Mouse (Mus musculus) heart, postnatal 0 days (tissue): Measurements from ENCODE around the gene Dgke. TPM values are rescaled to one million over a fixed set of nuclear protein-coding genes. Genes with fewer than 3 reads are reported as not detected.
"Not testable (repeated sequence)": the region's sequence is repeated elsewhere in the genome, so short reads cannot be mapped to it uniquely, and the experiment has no call there.

Experiments used
- ATAC-seq: fragments of 200-750 bp; cut with Nextera tagmentation; 2 replicates; pipeline ENCODE4 v1.8.0; 2017; ENCODE audit warnings: low read depth, moderate number of reproducible peaks, moderate library complexity; ENCODE audit not compliant: insufficient read depth
- DNase-seq: peaks from one replicate; pipeline ENCODE4 v3.0.0-alpha.2; 2016; ENCODE audit warnings: low spot score
- H3K27ac ChIP-seq: fragments of 300-500 bp; sonication (generic); 2 replicates; pipeline ENCODE4 v1.5.1; 2014; ENCODE audit warnings: low read depth, mild to moderate bottlenecking
- H3K27me3 ChIP-seq: fragments of 300-500 bp; sonication (generic); 2 replicates; pipeline ENCODE4 v1.6.1; 2014; ENCODE audit warnings: low read length, mixed read lengths; ENCODE audit not compliant: control insufficient read depth, insufficient read depth
- H3K36me3 ChIP-seq: fragments of 300-500 bp; sonication (generic); replicated peaks from 2 replicates; pipeline ENCODE4 v1.6.1; 2014; ENCODE audit warnings: low read length, mixed read lengths; ENCODE audit not compliant: control insufficient read depth, insufficient read depth
- H3K4me1 ChIP-seq: fragments of 300-500 bp; sonication (generic); 2 replicates; pipeline ENCODE4 v1.6.1; 2014; ENCODE audit warnings: antibody characterized with exemption; ENCODE audit not compliant: control insufficient read depth, insufficient read depth
- H3K4me2 ChIP-seq: fragments of 300-500 bp; sonication (generic); 2 replicates; pipeline ENCODE4 v1.6.1; 2014; ENCODE audit warnings: low read depth, mild to moderate bottlenecking, low read length, moderate library complexity
- H3K4me3 ChIP-seq: fragments of 300-500 bp; sonication (generic); 2 replicates; pipeline ENCODE4 v1.5.1; 2014; ENCODE audit warnings: low read depth, low read length
- H3K9ac ChIP-seq: fragments of 300-500 bp; sonication (generic); replicated peaks from 2 replicates; pipeline ENCODE4 v1.6.1; 2014; ENCODE audit warnings: low read depth, low read length, mixed read lengths
- H3K9me3 ChIP-seq: fragments of 300-500 bp; sonication (generic); replicated peaks from 2 replicates; pipeline ENCODE4 v1.6.1; 2016; ENCODE audit warnings: low read length; ENCODE audit not compliant: control insufficient read depth
- CTCF ChIP-seq: IDR thresholded peaks from 2 replicates; pipeline ENCODE4 v1.5.1; 2016; ENCODE audit warnings: antibody characterized with exemption, control low read depth, low read depth
- EP300 ChIP-seq: IDR thresholded peaks from 2 replicates; pipeline ENCODE4 v1.6.1; 2016; ENCODE audit warnings: antibody characterized with exemption, low read depth
- WGBS: fragments of 180-500 bp; shearing (Covaris S2); extraction: QIAGEN DNeasy Blood & Tissue Kit; methylation state at CpG from one replicate; pipeline ENCODE4 v1.1.7; 2014; 5-methylcytosine and 5-hydroxymethylcytosine counted together
- polyA plus RNA-seq: library from polyadenylated mRNA; unstranded; fragments of >200 nt; fragmentation: Nextera tagmentation; extraction: Ambion mirVana; gene quantifications from 2 replicates; pipeline ENCODE4 v1.2.1, GENCODE M21; 2015
- total RNA-seq: library from RNA; depleted of rRNA; stranded (reverse); fragments of >200 nt; gene quantifications from 2 replicates; pipeline ENCODE4 v1.2.3, GENCODE M21; 2014; ENCODE audit warnings: low replicate concordance

Gene Dgke
- total and polyA plus RNA-seq, 2 experiments from 2014 or later: 5.3 to 12.6 TPM

DNA sequence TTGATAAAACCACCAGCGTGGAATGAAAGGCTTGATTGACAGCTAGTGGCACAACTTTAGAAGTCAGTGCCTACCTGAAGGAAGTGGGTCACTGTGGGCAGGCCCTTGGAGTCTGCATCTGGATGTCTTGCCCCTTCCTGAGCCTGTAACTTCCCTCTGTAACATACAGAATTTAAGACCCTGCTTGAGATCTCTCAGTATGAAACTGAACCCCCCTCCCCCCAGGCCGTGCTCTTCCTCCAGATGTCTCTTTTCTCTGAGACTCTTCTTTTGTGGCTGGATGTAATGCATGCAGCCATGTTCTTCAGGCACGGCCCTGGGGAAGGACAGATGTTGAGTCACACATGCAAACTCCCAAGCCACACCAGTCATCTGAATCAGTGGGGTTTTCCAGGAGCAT is 28.7 kb upstream of the Dgke start:
- Histone ChIP-seq H3K9ac (no peak overlapping the region), H3K4me3 (no peak overlapping the region), H3K9me3 (no peaks in the 10 kb centered on the region), H3K27ac (no peak overlapping the region; the same call in 1 of the 2 replicates), H3K27me3 (no peaks in the 10 kb centered on the region), H3K4me2 (no peak overlapping the region), H3K36me3 (no peaks in the 10 kb centered on the region), H3K4me1 (no peaks in the 10 kb centered on the region)
- ATAC-seq (no peak), DNase-seq (no peak)
- WGBS: 69% methylated on average over 3 of the region's 3 CpGs
- TF ChIP-seq CTCF (no peak), EP300 (no peak)

DNA sequence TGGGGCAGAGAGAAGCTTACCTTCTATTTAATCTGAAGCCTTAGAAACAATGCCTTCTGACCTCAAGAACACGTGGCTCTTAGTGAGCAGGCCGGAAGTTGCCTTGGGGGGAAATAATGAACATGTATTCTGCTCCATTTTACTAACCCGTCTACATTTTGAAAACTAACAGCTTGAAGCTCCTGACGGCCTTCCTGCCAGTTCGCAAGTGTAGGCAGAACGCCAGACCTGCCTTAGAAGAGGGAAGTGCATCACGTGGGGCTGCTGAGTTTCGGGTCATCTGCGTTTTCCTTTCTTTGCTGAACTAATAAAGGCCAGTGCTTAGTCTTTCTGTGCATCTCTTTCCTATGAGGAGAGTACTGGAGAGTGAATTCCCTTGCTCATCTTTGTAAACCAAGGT is 26.1 kb upstream of the Dgke start:
- no peak overlapping the region for H3K27ac ChIP-seq
- H3K4me3 ChIP-seq: no peak overlapping the region
- no peaks in the 10 kb centered on the region for H3K27me3 ChIP-seq
- 37% methylated on average over 9 of the region's 9 CpGs for WGBS
- no peak for TF ChIP-seq EP300
- TF ChIP-seq CTCF: no peak
- H3K9me3 ChIP-seq: no peaks in the 10 kb centered on the region
- no peaks in the 10 kb centered on the region for H3K36me3 ChIP-seq
- ATAC-seq (peak; percentile 27; the same call in 1 of the 2 replicates), DNase-seq (no peak)
- no peaks in the 10 kb centered on the region for H3K4me1 ChIP-seq
- no peak overlapping the region for H3K4me2 ChIP-seq
- no peak overlapping the region for H3K9ac ChIP-seq

DNA sequence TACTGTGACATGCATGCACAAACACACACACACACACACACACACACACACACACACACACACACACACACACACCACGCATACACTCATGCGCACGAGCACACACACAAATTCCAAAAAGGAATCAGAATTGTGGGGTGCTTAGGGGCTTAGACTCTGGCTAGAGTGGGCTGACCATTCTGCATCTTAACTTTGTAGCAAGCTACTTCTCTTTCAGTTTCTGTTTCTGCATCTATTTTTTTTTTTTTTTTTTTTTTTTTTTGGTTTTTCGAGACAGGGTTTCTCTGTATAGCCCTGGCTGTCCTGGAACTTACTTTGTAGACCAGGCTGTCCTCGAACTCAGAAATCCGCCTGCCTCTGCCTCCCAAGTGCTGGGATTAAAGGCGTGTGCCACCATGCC is 23.7 kb upstream of the Dgke start:
- not testable (repeated sequence) for H3K4me3 ChIP-seq, DNase-seq, H3K36me3 ChIP-seq, ATAC-seq, H3K9ac ChIP-seq, H3K27me3 ChIP-seq, H3K9me3 ChIP-seq, H3K4me2 ChIP-seq, H3K4me1 ChIP-seq, H3K27ac ChIP-seq
- 90% methylated on average over 6 of the region's 7 CpGs for WGBS

DNA sequence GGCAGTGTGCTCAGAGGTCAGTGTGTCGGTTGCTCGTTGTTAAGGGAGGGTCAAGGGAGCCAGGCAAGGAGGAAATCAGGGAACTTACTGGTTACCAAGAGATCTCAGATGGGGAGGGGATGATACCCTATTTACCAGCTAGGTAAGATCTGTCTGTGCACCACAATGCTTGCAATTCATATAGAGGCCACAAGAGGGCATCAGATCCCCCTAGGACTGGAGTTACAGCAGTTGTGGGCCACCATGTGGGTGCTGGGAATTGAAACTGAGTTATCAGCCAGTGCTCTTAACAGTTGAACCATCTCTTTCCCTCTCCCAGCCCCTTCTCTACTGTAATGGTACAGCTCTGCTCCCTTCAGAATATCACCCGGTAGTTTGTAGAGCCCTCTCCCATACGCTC is 22.1 kb upstream of the Dgke start:
- no peak for TF ChIP-seq CTCF
- no peak for TF ChIP-seq EP300
- 89% methylated on average over 4 of the region's 4 CpGs for WGBS

DNA sequence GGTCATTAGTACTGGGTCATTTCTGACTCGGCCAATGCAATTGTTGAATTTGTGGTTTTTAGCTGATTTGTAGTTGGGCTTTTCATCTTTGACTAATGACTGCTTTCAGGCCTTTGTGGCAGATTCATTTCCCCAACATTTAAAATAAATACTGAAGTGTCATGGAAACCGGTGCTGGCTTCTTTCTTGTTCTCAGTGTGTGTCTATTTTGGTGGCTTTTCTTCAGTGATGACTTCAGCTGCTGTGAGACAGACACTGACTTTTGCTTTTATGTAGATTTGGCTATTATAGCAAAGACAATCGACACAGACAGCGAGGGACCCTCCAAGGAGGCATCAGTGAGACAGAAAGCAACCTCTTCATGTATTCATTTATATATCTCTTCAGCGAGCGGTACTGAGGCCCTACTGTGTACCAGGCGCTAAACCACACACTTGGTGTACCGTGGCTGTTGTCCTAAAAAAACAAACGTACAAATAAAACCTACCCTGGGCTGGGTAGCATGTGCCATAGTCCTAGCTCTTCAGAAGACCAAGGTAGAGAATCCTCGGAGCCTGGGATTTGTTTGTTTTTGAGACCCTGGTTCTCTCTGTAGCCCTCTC is 19.7 kb upstream of the Dgke start:
- no peak overlapping the region for H3K27ac ChIP-seq
- no peak overlapping the region for H3K9ac ChIP-seq
- WGBS: 83% methylated on average over 10 of the region's 10 CpGs
- DNase-seq (no peak), ATAC-seq (no peak)
- H3K36me3 ChIP-seq: no peaks in the 10 kb centered on the region
- no peak overlapping the region for H3K4me2 ChIP-seq
- no peaks in the 10 kb centered on the region for H3K27me3 ChIP-seq
- no peak overlapping the region for H3K4me3 ChIP-seq
- TF ChIP-seq CTCF (no peak), EP300 (no peak)
- H3K4me1 ChIP-seq: no peaks in the 10 kb centered on the region
- H3K9me3 ChIP-seq: no peaks in the 10 kb centered on the region

More for the DNA sequence above, 22.1 kb upstream of the Dgke start:
- Histone ChIP-seq H3K27me3 (no peaks in the 10 kb centered on the region), H3K9ac (no peak overlapping the region), H3K4me3 (no peak overlapping the region), H3K4me2 (no peak overlapping the region), H3K9me3 (no peaks in the 10 kb centered on the region), H3K4me1 (no peaks in the 10 kb centered on the region), H3K36me3 (no peaks in the 10 kb centered on the region), H3K27ac (no peak overlapping the region)
- DNase-seq: no peak
- no peak for ATAC-seq

DNA sequence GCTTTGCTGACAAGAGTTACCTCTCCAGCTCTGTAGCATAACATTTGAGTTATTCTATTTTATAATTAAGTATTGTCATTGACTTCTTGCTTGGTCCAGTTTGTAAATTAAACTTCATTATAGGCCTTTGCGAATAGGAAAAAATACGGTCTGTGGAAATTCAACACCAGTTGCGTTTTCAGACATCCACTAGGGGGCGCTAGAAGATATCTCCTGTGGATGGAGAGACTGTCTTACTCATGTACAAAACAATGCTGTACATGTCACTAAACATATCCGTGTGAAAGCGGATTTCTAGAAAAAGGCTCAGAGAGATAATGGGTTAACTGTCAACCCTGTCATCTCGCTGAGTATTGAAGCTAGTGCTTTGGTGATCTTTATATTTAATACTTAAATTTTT is 18.0 kb upstream of the Dgke start:
- Histone ChIP-seq H3K27me3 (no peaks in the 10 kb centered on the region), H3K4me3 (no peak overlapping the region), H3K9me3 (no peaks in the 10 kb centered on the region), H3K4me2 (no peak overlapping the region), H3K27ac (no peak overlapping the region), H3K9ac (no peak overlapping the region), H3K36me3 (no peaks in the 10 kb centered on the region), H3K4me1 (no peaks in the 10 kb centered on the region)
- peak; percentile 35 for DNase-seq
- ATAC-seq: no peak
- TF ChIP-seq CTCF (peak; percentile 70), EP300 (no peak)
- 33% methylated on average over 7 of the region's 7 CpGs for WGBS

DNA sequence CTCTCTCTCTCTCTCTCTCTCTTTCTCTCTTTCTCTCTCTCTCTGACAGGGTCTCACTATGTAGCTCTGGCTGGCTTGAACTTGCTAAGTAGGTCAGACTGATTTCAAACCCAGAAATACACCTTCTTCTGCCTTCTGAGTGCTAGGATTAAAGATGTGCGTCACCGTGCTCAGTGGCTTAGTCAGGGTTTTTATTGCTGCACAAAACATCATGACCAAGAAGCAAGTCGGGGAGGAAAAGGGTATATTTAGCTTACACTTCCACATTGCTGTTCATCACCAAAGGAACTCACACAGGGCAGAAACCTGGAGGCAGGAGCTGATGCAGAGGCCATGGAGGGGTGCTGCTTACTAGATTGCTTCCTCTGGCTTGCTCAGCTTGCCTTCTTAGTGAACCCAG is 16.0 kb upstream of the Dgke start:
- not testable (repeated sequence) for H3K36me3 ChIP-seq, ATAC-seq, H3K27me3 ChIP-seq, H3K27ac ChIP-seq, H3K4me2 ChIP-seq, DNase-seq, H3K9me3 ChIP-seq, H3K4me3 ChIP-seq, H3K4me1 ChIP-seq, H3K9ac ChIP-seq
- 74% methylated on average over 3 of the region's 3 CpGs for WGBS

DNA sequence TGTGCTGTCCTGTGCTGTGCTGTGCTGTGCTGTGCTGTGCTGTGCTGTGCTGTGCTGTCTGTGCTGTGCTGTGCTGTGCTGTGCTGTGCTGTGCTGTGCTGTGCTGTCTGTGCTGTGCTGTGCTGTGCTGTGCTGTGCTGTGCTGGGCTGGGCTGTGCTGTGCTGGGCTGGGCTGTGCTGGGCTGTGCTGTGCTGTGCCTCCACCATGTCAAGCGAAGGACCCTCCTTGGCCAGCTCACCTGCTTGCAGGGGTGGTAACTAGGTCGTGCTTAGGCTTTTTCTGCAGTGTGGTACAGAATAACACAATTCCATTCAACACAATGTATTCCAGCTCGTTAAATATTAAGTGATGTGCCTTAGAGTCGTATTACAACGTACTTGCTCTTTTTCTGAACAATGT is 15.3 kb upstream of the Dgke start:
- ATAC-seq: not testable (repeated sequence)

More for the DNA sequence above, 15.3 kb upstream of the Dgke start:
- H3K27ac ChIP-seq, DNase-seq, H3K36me3 ChIP-seq, H3K9ac ChIP-seq, H3K4me1 ChIP-seq, H3K4me2 ChIP-seq, H3K27me3 ChIP-seq, H3K9me3 ChIP-seq, H3K4me3 ChIP-seq: not testable (repeated sequence)
- WGBS: 74% methylated on average over 5 of the region's 5 CpGs
